Comparison of ENCODE assay signal across 13 mouse cellular contexts in the genomic region with DNA sequence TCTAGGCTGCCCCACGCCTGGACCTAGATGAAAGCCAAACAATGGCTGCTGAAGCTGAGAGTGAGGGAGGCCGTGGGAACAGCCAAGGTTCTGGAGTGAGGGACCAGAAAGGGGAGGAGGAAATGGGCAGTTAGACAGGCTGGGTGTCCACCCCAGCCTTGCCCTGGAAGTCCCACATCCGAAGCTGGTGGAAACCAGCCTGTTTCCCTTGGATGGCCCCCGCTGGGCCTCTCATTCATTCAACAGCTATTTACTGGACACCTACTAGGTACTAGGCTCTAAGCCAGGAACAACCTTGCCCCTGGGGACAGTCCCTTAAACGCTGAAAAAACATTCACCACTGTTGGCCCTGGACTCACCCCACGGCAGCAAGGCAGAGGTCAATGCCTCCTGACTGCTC.
DNase-seq lines count a peak whose midpoint lies in the region; ATAC-seq and TF ChIP-seq lines count a peak whose summit lies in the region.
"Had no signal": no experiment of that assay in that cellular context is flagged by ENCODE, and none has a peak within 500 bp of the region (broad histone marks: within the 10 kb centered on the region; RNA-seq: fewer than 3 reads in every experiment).

No protein-coding gene starts in this region.

- H3K36me3 ChIP-seq in heart, embryonic 12.5 days = no peaks in the 10 kb centered on the region
- H3K36me3 ChIP-seq: forebrain, embryonic 12.5 days; midbrain, embryonic 15.5 days had no signal

- DNase-seq in gastrocnemius, adult 2 months = peak; percentile 53
- no peak for DNase-seq in gastrocnemius, postnatal 10 days
- peak; percentile 28 to 30 for DNase-seq in layer of hippocampus, adult 8-10 months (ENCODE audit: low spot score in 2 of 2)
- DNase-seq in layer of hippocampus, adult 9-11 months = no peak
- DNase-seq in 3T3-L1 (ENCODE audit: low read depth, low spot score) = peak; percentile 40
- no peak for DNase-seq in embryo, embryonic 11 days
- no peak for DNase-seq in right cerebral cortex, postnatal 36 days (ENCODE audit: low spot score in 2 of 2)
- DNase-seq: cerebellum, adult 8-10 months had no signal

- intact Hi-C loops in gastrocnemius, adult 2 months (cut with DNase I) = no loop called here

- ATAC-seq in heart, embryonic 12.5 days (ENCODE audit: insufficient number of reproducible peaks, low FRiP score) = peak; percentile 62
- ATAC-seq: intestine, postnatal 0 days; midbrain, embryonic 15.5 days; Patski had no signal

- H3K4me3 ChIP-seq in gastrocnemius, adult 2 months = no peak overlapping the region
- H3K4me3 ChIP-seq in heart, embryonic 12.5 days = no peak overlapping the region
- H3K4me3 ChIP-seq: forebrain, embryonic 12.5 days; midbrain, embryonic 15.5 days had no signal

- no peak overlapping the region for H3K9ac ChIP-seq in heart, embryonic 12.5 days
- H3K9ac ChIP-seq: forebrain, embryonic 12.5 days; midbrain, embryonic 15.5 days had no signal

- no peaks in the 10 kb centered on the region for H3K27me3 ChIP-seq in heart, embryonic 12.5 days (replicated peaks)
- H3K27me3 ChIP-seq: forebrain, embryonic 12.5 days; midbrain, embryonic 15.5 days; Patski had no signal

- no peak for TF ChIP-seq CTCF in gastrocnemius, adult 2 months (IDR thresholded peaks at IDR 0.05)

- no peak overlapping the region for H3K4me2 ChIP-seq in heart, embryonic 12.5 days
- H3K4me2 ChIP-seq: forebrain, embryonic 12.5 days; midbrain, embryonic 15.5 days had no signal

- peak overlapping the region; percentile 28 for H3K27ac ChIP-seq in gastrocnemius, adult 2 months
- H3K27ac ChIP-seq in heart, embryonic 12.5 days (ENCODE audit: poor library complexity, severe bottlenecking) = no peak overlapping the region; the same call in 1 of the 2 replicates
- H3K27ac ChIP-seq: forebrain, embryonic 12.5 days; midbrain, embryonic 15.5 days had no signal

- peaks cover 11% of the 10 kb centered on the region for H3K9me3 ChIP-seq in heart, embryonic 12.5 days (replicated peaks)
- H3K9me3 ChIP-seq: midbrain, embryonic 15.5 days had no signal

- 53% methylated on average over 6 of the region's 6 CpGs for WGBS in heart, embryonic 12.5 days

- peaks cover 17% of the 10 kb centered on the region for H3K4me1 ChIP-seq in heart, embryonic 12.5 days (replicated peaks)
- H3K4me1 ChIP-seq: midbrain, embryonic 15.5 days had no signal

Comparison
In these comparisons a context has a peak if more than half of its experiments do, and no peak if none do; other contexts are left out.
1. DNase-seq: peak in gastrocnemius, adult 2 months (single experiment), layer of hippocampus, adult 8-10 months (2 of 2) and 3T3-L1 (single experiment); none in gastrocnemius, postnatal 10 days (single experiment), layer of hippocampus, adult 9-11 months (single experiment), embryo, embryonic 11 days (single experiment) and right cerebral cortex, postnatal 36 days (0 of 2).